Mouse (Mus musculus) ES-Bruce4 (cell line): ENCODE results near the gene Prmt1.

ENCODE experiments used
- CTCF ChIP-seq: IDR thresholded peaks from one replicate; pipeline ENCODE4 v1.8.1; 2011; ENCODE audit warnings: low read depth, low read length
- EP300 ChIP-seq: IDR thresholded peaks from 2 replicates; pipeline ENCODE4 v1.6.1; 2011; ENCODE audit warnings: low read depth, low read length; ENCODE audit not compliant: insufficient read depth
- POLR2A ChIP-seq: IDR thresholded peaks from one replicate; pipeline ENCODE4 v1.8.1; 2011; ENCODE audit warnings: low read length; ENCODE audit not compliant: insufficient read depth

DNA sequence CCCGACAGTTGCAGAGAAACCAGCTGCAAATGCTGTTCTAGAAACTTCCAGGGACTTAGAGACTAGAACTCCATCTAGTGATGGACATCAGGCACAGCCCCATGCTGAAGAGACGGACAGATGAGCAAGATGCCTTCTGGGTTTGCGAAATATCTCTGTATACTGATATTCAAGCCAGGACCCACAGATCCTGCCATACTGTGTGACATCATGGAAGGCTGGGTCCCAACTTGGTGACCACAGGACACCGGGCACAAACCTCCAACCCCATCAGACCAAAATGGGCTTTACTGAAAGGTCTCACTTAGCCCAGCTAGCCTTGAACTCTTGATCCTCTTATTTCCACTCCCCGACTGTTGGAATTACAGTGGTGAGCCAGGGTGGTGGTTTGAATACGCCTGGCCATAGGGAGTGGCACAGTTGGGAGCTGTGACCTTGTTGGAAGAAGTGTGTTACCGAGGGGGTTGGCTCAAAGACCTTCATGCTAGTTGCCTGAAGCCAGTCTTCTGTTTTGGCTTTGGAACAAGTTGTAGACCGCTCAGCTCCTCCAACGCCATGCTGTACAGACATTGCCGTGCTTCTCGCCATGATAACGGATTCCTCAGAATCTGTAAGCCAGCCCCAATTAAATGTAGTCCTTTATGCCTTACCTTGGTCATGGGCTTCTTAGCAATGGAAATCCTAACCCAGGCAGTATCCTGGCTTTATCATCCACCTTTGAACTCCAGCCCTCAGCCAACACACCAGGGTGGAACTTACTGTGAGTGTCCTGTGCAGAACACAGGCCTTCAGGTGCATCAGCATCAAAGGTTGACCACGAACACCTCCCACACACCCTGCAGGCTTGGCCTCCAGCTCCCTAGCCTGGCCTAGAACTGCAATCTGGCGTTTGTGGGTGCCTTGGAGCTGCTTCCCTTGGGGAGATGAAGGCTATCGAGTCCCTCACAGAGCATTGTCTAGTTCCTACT, 38.2 kb upstream of the Prmt1 start:
- no peak for TF ChIP-seq POLR2A
- no peak for TF ChIP-seq CTCF
- no peak for TF ChIP-seq EP300
